In the genomic region with DNA sequence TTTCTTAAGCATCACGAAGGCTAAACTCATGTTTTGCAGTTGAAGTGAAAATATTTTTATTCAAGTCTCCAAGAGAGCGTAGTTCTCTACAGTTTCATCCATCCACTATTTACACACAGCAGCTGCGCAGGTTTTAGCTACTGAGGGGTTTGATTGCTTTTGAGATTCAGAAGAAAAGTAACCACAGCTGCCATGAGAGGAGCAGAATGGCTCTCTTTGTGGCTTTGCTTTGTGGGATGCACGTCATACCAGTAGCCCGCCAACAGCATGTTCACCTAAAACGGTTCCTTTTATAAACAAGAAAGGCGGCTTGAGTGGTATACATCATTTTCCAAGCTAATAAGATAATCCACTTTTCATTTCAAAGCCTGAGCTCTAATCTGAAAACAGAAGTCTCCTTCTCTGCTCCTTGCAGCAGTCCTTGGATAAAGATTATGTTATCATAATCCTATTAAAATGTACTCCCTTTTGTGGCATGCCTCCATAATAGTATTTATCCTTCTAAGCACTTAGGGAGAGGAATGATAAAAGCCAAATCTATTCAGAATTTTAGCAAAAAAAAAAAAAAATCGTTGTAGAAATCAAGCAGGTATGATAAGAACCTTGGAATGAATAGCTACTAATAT, we compare ENCODE assay signal across 19 mouse cellular contexts. TPM values are rescaled to one million over a fixed set of nuclear protein-coding genes. Genes with fewer than 3 reads are reported as not detected.
DNase-seq lines count a peak whose midpoint lies in the region; ATAC-seq lines count a peak whose summit lies in the region.
"Had no signal": no experiment of that assay in that cellular context is flagged by ENCODE, and none has a peak within 500 bp of the region (broad histone marks: within the 10 kb centered on the region; RNA-seq: fewer than 3 reads in every experiment).

No protein-coding gene starts in this region.

- H3K27ac ChIP-seq in forebrain, embryonic 13.5 days, result no peak overlapping the region
- H3K27ac ChIP-seq in midbrain, embryonic 13.5 days, result no peak overlapping the region
- H3K27ac ChIP-seq: limb, embryonic 15.5 days; neural tube, embryonic 15.5 days had no signal

- H3K27me3 ChIP-seq in forebrain, embryonic 13.5 days, result no peaks in the 10 kb centered on the region
- H3K27me3 ChIP-seq in midbrain, embryonic 13.5 days, result peaks cover 15% of the 10 kb centered on the region
- H3K27me3 ChIP-seq: CH12.LX; heart, embryonic 12.5 days; limb, embryonic 15.5 days; neural tube, embryonic 15.5 days had no signal

- H3K36me3 ChIP-seq in forebrain, embryonic 13.5 days (ENCODE audit: poor library complexity, severe bottlenecking), result no peaks in the 10 kb centered on the region
- no peaks in the 10 kb centered on the region for H3K36me3 ChIP-seq in midbrain, embryonic 13.5 days
- H3K36me3 ChIP-seq: heart, embryonic 12.5 days; limb, embryonic 15.5 days; neural tube, embryonic 15.5 days had no signal

- WGBS in forebrain, embryonic 13.5 days, result 32% methylated on average over 8 of the region's 8 CpGs
- 31% methylated on average over 8 of the region's 8 CpGs for WGBS in midbrain, embryonic 13.5 days

- H3K4me2 ChIP-seq in forebrain, embryonic 13.5 days, result no peak overlapping the region
- no peak overlapping the region for H3K4me2 ChIP-seq in midbrain, embryonic 13.5 days (replicated peaks)
- H3K4me2 ChIP-seq: heart, embryonic 12.5 days; limb, embryonic 15.5 days; neural tube, embryonic 15.5 days had no signal

- peaks cover 5% of the 10 kb centered on the region; the same call in 1 of the 2 replicates for H3K4me1 ChIP-seq in forebrain, embryonic 13.5 days
- H3K4me1 ChIP-seq in midbrain, embryonic 13.5 days (replicated peaks), result peaks cover 11% of the 10 kb centered on the region
- H3K4me1 ChIP-seq: heart, embryonic 12.5 days; limb, embryonic 15.5 days; neural tube, embryonic 15.5 days had no signal

- peak; percentile 27; the same call in 1 of the 2 replicates for ATAC-seq in forebrain, embryonic 13.5 days
- ATAC-seq in midbrain, embryonic 13.5 days, result peak; percentile 93
- ATAC-seq: liver, postnatal 0 days had no signal

- intact Hi-C loops in heart, postnatal 36 days (cut with DNase I), result no loop called here

- peak; percentile 48 for DNase-seq in thymus, postnatal 14 days
- no peak for DNase-seq in thymus, postnatal 25 days
- DNase-seq in kidney, adult 18-20 months, result no peak
- DNase-seq in adrenal gland, adult 18-20 months (ENCODE audit: low spot score in 2 of 2), result no peak
- DNase-seq in heart, postnatal 36 days, result no peak
- DNase-seq: adrenal gland, postnatal 25 days; cerebellum, postnatal 36 days; heart, postnatal 4 days; layer of hippocampus, adult 9-11 months; liver, postnatal 0 days; lung, postnatal 4 days had no signal

- H3K4me3 ChIP-seq in forebrain, embryonic 13.5 days, result no peak overlapping the region
- H3K4me3 ChIP-seq in midbrain, embryonic 13.5 days (replicated peaks), result no peak overlapping the region
- H3K4me3 ChIP-seq: heart, embryonic 12.5 days; limb, embryonic 15.5 days; neural tube, embryonic 15.5 days had no signal

- no peak overlapping the region for H3K9ac ChIP-seq in forebrain, embryonic 13.5 days
- H3K9ac ChIP-seq in midbrain, embryonic 13.5 days (replicated peaks), result no peak overlapping the region
- H3K9ac ChIP-seq: heart, embryonic 12.5 days; limb, embryonic 15.5 days; liver, postnatal 0 days; neural tube, embryonic 15.5 days had no signal

- no peaks in the 10 kb centered on the region for H3K9me3 ChIP-seq in forebrain, embryonic 13.5 days (replicated peaks)
- H3K9me3 ChIP-seq in midbrain, embryonic 13.5 days, result peaks cover 1% of the 10 kb centered on the region; the same call in 1 of the 2 replicates
- H3K9me3 ChIP-seq: heart, embryonic 12.5 days; limb, embryonic 15.5 days; neural tube, embryonic 15.5 days had no signal

RNA-seq across cellular contexts. Expression of a gene that starts 26.7 kb away (rescaled TPM):
- 2.2 and 2.3 TPM in 2 replicates for polyA plus RNA-seq in forebrain, embryonic 13.5 days (2015; fragmentation: Nextera tagmentation; extraction: Ambion mirVana)
- polyA plus RNA-seq in midbrain, embryonic 13.5 days (2015; fragmentation: Nextera tagmentation; extraction: Ambion mirVana), result 5.8 and 9.6 TPM in 2 replicates
- total RNA-seq in adrenal gland, adult 18-20 months (2021), result not detected
- not detected for total RNA-seq in heart, postnatal 36 days (2021)
- total RNA-seq: adrenal gland, postnatal 25 days; gastrocnemius, postnatal 4 days; heart, postnatal 4 days had no signal
- polyA plus RNA-seq: heart, embryonic 12.5 days; kidney, embryonic 14.5 days; liver, postnatal 0 days had no signal

RNA-seq across cellular contexts. Expression of a gene that starts 26.7 kb away (rescaled TPM):
- 0.41 and 0.83 TPM in 2 replicates for polyA plus RNA-seq in forebrain, embryonic 13.5 days (2015; fragmentation: Nextera tagmentation; extraction: Ambion mirVana)
- 1.3 and 1.8 TPM in 2 replicates for polyA plus RNA-seq in midbrain, embryonic 13.5 days (2015; fragmentation: Nextera tagmentation; extraction: Ambion mirVana)
- not detected for total RNA-seq in adrenal gland, adult 18-20 months (2021)
- not detected for total RNA-seq in heart, postnatal 36 days (2021)
- total RNA-seq: adrenal gland, postnatal 25 days; gastrocnemius, postnatal 4 days; heart, postnatal 4 days had no signal
- polyA plus RNA-seq: heart, embryonic 12.5 days; kidney, embryonic 14.5 days; liver, postnatal 0 days had no signal
